Mouse (Mus musculus) cerebellum, postnatal 14 days (tissue): ENCODE results near the gene P2rx3.
A peak's percentile ranks its signal among the peaks of the same experiment; 100 is the strongest.

ENCODE experiments used
- DNase-seq, 2 experiments: peaks; one replicate each; pipeline ENCODE4 v3.0.0; 2021; ENCODE audit warnings: mixed read lengths in 2 of 2

P2rx3 gene

DNA sequence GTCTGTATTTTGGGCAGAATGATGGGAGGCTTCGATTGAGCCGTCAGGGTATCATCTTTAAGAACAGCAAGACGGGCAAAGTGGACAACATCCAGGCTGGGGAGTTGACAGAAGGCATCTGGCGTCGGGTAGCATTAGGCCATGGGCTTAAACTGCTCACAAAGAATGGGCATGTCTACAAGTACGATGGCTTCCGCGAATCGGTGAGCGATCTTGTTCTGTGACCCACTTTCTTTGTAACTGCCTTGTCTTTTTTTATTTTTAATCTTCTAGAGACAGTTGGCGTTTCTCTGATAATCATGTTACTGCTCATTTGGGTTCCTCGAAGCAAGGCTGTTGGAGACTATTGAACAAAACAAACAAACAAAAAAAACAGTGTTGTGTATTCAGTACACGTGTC lies 1.1 kb upstream of the P2rx3 start:
- no peak for DNase-seq

DNA sequence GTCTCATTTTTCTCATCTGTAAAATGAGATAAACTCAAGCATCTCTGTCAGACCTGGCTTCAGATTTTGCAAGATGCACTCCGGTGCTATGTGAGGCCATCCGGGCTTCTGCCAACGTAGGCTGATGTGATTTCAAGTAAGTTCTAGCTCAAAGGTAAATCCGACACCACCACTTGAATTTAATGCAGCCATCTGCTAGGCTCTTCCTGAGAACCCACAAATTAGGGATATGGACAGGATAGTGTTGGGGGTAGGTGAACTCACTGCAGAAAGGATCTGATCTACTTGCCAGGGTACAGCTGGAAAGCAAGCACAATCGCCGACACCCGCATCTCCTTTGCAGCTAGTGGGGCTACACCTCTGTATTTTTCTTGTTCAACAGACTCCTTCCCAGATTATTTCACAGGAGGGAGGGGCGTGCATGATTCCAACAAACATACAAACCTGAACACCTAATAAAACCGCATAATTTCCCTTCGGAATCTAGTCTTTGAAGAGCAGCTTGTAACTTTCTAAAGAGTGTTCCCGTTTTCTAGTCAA lies 685 bp downstream of the P2rx3 start:
- no peak for DNase-seq

DNA sequence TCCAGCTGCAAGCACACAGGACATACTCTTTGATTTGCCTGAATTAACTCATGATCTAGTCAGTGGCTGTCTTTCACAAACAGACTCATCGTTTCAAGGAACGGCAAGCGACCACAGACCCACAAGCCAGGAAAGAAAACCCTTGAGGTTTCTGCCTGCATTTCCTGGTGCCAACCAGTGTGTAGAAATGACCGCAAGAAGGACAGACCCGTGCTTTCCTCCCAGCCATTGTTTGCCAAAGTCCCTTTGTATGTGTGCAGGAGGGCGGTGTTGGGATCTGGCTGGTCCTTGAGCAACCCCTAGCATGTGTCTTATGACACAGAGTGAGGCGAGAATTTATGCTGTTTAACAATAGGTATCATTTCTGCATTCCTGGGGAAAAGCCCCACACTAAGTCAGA lies 3.1 kb downstream of the P2rx3 start:
- DNase-seq = no peak

DNA sequence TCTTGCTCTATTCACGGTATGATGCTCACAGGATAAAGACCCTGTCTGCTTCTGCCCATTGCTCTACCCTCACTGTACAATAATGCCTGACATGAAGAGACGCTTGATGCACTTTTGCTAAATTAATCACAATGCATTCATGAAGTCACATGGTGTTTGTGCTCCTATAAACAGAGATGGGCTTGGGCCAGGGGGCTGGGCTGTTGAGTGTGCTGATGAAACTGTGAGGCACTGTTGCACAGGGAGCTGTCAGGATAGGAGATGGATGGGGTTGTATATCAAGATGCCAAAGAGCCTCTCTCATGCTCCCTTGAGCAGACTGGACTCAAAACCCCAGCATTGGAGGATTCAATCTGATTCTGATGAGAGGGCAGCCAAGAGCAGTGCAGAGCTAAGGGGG lies 4.1 kb downstream of the P2rx3 start:
- DNase-seq = no peak

DNA sequence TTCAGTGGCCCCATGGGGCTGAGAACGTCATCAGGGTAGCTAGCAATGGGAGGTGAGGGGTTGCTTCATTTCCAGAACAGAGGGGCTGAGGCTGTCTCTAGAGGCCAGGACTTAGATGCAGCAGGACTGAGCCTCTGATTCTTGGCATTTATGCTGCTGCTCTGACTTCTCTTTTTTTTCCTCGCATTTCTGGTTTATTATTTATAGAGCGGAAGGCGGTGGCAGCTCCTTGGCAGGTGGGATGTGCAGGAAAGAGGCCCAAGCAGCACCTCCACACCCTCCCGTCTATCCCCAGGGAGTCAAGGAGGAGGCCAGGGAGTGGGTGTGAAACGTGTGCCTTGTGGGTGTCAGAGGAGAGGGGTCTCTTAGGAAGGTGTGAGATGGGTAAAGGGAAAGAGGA lies 6.3 kb downstream of the P2rx3 start:
- no peak for DNase-seq

DNA sequence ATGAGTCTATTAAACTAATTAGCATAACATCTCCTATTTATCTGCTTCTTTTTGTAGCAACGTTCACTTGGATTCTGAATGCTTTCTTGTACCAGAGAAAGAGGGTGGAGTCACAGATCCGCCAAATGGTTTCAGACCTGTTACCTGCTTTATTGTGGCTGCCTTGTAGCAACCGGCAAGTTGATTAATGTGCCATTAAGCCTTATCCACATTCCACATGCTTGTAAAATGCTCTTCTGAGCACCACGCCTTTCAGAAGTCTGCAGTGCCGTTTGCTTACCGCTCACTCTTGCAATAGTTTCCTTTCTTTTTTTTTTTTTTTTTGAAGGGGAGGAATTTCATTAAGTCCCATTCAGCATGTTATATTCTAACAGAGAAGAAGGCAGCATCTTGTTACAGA lies 7.4 kb downstream of the P2rx3 start:
- no peak for DNase-seq

DNA sequence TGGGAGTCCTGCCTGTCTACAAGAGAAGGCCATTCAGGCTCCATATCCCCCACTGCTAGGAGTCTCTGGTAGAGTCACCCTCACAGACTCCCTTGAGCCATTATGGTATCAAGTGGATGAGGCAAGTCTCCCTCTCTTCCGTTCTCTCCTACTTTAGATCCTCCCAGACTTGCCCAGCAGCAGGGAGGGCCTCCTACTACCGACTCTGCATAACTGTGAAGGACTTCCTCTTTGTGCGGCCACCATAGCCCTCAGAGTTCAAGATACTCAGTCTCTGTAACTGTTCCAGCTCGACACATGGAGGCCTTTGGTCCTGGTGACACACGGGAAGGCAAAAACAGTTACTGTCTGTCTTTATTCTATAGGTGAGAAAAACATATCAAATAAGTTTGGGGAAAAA lies 10.0 kb downstream of the P2rx3 start:
- DNase-seq = no peak

DNA sequence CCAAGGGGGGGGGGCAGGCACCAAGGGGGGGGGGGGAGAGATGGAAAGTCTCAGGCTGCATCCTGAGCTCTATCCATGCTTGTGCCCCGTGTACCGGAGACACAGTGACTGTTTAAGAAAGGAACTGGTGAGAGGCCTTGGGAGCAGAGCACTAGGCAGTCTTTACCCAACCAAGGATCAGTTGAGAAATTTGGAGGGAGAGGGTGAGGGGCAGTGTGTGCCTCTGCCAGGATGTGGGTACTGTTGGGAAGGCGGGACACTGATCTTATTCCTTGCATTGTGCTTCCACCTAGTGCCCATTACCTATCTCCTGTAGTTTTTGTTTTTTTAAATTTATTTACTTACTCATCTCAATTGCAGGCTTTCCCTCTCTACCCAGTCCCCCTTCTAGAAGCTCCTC lies 11.1 kb downstream of the P2rx3 start:
- DNase-seq = no peak

DNA sequence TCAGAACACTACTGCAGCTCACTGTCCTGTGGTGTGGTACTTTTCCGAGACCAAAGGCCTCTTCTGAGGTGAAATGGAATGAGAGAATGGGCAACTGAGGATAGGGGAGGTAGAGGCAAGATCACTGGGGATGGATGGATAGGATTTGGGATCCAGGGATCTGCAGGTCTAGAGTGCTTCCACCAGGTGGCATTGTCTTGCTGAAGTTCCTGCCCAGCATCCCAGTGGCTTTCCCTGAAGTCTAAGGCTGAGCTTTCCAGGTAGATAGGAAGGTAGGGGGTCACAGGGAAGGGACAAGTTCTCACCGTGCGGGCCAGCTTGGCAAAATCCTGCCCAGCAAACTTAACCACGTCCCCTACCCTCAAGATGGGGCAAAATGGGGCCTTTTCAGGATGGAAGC lies 15.2 kb downstream of the P2rx3 start:
- DNase-seq = peak; percentile 33 to 39

DNA sequence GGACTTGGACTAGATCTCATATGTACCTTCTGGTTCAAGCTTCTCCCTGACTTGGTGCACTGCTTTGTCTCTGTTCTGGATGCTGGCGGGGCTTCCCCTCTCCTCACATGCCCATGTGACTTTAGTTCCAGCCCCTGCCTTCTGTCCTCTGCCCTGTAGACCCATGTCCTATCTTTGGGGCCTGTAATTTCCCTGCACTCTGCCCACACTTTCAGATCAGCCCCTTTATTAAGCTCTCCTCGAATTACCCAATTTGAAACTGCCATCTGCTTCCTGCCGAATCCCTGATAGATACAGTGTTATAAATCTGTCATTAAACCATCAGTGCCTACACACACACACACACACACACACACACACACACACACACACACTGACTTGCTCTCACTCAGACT lies 22.7 kb downstream of the P2rx3 start:
- DNase-seq = no peak

DNA sequence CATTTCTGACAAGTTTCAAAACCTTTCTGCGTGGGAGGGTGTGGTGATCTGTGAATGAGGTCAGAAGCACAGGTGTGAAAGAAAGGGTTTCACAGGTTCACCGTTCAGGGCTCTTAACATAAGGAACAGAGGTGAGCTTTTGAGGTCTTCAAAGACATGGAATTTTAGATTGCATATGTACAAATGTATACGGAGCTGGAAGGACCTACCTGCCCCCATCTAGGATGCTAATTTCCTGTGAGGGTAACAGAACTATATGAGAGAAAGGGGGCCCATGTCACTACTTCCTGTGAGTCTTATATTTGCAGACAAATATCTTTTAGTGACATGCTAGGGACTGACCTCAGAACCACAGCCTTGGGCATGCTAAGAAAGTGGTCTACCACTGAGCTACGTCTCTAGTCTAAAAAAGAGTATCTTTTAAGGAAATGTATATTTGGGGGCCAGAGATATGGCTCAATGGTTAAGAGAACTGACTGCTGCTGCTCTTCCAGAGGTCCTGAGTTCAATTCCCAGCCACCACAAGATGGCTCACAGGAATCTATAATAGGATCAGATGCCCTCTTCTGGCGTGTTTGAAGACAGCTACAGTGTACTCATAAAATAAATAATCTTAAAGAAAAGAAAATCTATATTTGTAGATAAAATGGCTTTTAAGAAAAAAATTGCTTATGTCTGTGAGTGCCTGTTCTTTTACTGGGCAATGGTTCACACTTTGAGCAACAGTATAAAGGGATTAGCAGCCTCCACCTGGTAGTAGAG lies 23.3 kb downstream of the P2rx3 start:
- DNase-seq = no peak

DNA sequence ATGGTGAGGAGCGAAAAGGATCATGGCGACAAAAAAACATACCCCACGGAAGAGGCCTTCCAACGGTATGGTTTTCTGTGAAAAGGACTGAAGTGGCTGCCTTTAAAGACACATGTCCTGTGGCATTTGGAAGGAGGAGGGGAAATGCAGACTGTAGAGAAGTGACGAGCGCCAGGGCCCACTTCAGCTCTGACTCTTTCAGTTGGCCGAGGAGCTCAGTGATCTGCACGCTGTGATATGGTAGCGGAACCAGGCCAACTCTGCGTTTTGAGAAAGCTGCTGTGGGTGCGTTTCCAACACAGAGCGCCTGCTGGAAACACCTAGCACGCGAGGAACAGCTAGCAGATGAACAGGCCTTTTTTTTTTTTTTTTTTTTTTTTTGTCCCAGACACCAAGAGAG lies 24.6 kb downstream of the P2rx3 start:
- no peak for DNase-seq

DNA sequence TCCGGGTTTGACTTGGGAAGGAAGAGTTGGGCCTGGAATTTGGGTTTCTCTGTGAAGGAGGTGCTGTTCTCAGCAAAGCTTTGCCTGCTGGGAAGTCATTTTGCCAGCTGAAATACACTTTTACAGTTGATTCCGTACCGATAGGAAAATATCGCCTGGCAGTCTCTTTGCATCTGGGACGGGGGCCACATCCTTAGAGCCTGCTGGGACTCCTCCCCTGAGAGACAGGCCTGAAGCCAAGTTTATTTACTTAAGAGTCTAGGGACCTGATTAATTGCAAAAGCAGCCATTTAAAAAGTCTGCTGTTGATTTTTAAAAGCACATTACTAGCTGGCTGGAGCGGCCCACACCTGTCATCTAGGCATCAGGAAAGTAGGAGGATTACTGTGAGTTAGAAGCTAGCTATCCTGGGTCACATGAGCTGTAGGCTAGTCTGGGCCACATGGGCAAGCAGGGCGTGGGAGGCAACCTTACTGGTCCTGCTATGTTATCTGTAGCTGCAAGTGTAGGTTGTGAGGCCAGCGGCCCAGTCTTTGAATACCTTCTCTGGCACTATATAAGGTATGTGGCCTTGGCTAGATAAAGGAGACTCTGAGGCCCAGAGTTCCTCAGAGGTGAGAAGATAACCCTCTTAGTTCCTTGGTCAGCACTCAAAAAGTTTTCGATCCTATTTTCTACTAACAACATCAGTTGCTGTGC lies 25.2 kb downstream of the P2rx3 start:
- DNase-seq = no peak

DNA sequence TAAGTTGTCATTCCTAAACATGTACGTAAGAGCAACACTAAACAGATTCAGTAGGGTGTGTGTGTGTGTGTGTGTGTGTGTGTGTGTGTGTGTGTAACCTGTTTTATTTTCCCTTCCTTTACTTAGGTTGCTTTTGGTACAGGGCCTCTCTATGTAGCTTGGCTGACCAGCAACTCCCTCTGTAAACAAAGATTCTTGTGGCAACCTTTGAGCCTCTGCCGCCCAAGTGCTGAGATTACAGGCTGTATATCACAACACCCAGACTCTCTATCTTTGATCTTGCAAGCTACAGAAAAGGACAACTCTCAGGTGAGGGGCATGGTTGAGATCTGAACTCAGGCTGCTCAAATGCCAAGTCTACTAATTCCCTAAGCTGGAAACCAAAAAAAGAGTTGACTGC lies 28.1 kb downstream of the P2rx3 start:
- DNase-seq = no peak

DNA sequence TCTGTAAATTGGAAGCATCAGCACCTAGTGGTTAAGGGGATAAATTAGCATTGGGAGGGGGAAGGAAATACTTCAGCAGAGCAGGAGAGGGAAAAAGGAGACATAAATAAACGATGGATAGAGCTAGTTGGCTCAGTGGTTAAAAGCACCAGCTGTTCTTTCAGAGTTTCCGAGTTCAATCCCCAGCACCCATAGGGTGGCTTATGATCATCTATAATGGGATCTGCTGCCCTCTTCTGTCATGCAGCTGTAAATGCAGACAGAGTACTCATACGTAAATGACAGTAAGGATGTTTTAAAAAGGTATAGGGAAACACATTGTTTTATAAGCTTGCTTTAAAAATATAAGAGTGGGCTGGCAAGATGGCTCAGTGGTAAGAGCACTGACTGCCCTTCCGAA lies 29.5 kb downstream of the P2rx3 start:
- peak; percentile 20 to 30 for DNase-seq

DNA sequence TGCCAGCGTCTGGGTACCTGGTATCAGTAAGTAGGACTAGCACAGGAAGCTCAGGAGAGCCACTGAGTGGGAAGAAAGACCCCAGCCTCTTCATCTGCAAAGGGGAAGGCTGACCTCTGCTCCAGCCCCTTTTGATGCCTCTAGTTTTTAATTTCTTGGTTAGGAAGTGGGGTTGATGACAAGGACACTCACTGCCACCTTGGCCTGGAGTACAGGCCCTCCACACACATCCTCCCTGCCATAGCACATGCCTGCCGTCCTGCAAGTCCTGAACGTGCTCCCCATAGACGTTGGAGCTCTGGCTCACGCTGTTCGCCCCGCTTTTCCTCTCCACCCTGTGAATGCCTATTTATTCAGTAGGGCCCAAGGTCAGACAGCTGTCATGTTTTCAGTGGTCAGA lies 30.7 kb downstream of the P2rx3 start:
- no peak for DNase-seq

DNA sequence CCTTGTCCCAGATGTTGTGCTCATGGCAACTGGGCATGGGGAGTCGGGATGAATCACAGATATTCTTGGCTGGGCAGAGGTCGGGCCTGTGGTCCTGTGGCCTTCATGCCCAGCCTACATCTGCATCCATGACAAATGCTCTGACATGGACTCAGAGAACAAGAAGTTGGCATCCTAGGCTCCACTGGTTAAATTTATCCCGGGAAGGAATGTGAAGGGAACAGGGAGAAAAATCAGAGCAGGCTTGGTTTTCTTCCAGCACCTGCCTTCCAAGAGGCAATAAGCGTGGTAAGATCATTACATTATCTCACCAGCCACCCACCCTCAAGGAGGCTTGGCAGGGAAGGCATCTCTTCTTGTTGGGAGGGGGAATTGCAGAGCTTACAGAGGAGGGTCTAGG lies 32.9 kb downstream of the P2rx3 start:
- no peak for DNase-seq

DNA sequence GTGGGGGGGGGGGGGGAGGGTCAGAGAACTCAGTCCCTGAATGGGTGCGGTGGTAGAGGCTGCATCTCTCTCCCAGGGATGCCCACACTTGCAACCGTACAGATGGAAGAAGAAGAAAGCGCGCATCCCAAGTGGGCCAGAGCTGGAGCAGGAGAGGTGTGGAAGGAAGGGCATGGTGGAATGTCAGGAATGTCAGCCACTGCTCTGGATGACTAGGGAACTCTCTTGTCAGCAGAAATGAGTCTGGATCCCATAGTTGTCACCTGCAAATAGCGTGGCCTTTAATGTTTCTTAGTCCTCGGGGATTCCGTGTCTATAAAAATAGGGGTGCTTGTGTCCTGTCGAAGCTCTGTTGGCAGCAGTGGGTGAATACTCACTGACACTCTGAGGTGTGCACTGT lies 34.7 kb downstream of the P2rx3 start:
- DNase-seq = no peak

DNA sequence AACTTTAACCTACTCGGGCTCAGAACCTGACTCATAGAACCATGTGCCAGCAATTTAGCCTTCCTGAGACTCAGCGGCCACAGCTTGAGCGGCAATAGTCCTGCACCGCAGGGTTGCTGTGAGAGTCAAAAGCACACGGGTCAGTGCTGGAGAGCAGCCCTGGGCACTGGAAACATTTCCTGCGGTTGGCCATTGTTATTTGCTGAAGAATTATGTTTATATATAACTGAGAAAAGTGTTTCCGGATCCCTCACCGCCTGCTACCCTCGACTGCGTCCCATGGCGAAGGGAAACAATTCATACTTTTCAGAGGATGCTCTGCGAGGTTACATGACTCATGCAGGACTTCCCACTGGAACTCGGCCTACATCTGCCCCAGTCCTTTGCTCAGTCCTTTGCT lies 35.8 kb downstream of the P2rx3 start:
- DNase-seq = no peak

DNA sequence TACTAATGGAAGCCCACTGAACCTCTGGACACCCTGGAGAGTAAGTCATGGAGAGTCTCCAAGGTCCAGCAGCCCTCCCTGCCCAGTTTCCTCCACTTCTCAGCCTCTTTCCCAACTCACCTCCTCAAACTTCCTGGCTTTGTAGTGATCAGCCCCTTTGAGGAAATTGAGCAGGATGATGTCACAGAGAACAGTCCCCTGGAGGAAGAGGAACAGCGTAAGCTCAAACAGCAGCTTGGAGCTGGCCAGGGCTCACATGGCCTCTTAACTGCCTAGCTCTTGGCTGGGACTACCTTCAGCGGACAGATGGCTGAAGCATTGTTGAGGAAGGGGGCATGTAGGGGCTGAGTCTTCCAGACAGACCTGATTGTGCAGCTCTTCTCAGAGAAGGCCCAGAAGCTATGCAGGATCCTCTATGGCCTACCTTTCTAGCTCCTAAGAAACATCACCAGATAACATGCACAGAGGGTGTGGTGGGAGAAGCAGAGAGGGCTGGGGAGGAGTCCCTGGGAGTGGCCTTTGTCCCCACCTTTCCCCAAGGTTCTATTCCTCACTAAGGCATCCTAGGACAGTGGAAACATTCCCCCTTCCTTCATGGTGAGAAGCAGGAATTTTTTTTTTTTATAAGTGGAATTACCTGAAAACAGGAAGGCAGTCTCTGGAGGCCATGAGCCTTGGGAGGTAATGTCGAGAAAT lies 37.6 kb downstream of the P2rx3 start:
- no peak for DNase-seq

DNA sequence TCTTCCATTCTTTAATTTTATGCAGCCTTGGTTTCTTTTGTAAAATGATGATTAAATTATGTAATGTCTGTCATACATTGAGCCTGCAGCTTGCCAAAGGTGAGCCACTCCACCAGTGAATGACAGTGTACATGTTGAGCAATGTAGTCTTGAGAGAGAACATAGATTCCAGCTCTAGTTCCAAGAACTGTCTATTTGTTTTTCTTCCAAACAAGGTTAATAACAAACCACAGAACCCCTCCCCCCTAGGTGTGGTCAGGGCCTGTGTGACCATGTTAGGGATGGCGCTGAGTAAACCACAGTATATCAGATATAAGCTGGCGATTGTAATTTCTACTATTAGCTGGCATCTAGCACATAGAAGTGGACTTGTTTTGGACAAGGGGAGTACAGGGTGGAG lies 40.9 kb downstream of the P2rx3 start:
- no peak for DNase-seq

DNA sequence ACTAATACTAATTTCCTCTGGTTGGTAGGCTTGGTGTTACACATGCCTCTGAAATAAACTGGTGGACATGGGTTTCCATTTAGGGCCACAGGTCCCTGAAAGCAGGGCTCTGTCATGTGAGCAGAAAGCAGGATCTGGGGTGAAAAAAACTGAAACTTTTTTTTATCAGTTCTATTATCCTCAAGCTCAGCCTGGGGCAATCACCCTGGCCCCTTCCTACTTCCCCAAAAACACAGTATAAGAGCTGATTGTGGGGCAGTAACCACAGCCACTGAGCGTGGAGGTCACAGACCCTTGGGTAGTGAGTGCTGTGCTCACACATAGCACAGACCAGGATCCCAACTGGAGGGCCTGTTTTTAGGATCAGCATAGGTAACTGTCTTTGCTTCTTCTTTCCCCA lies 49.3 kb downstream of the P2rx3 start, which contains the start of gene Prg3:
Prg3 (plus strand) TSS at position 286 of the 400 bp plus-strand sequence.
- no peak for DNase-seq

DNA sequence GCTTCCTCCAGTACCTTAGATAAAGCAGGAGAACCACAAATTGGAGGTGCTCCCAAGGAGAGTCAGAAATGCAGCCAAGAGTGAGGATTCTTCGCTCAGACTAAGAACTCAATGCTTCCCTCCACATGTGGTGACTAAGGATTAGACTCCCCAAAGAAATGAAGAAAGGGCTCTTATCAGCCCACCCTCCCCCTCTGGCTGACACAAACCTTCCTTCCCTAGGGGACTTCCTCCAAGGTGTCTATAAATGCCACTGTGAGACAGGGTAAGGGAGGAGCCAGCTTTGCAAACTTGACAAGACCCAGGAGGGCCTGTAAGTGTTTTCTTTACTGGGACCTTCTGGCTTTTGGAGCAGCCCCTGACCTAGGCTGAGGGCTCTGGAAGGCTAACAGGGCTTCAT lies 57.1 kb downstream of the P2rx3 start, which contains the start of gene Prg2:
Prg2 (plus strand) TSS at position 274 of the 400 bp plus-strand sequence.
- no peak for DNase-seq

DNA sequence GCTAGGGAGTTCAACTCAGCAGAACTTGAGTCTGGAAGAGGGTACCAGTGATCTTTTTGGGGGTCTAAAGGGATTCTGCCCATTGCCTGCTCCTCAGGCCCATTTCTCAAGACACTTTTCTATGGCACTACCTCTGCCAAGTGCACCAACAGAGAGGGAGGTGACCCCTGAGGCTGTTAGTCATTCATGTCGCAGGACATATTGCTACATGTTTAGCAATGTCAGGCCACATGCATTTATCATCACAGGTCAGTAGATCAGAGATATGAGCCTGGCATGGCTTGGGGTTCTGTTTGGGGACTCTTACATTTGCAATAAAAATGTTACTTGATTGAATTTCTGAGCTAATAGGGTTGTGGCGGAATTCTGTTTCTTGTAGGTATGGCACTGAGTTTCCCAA lies 61.7 kb downstream of the P2rx3 start:
- DNase-seq = no peak
